In genomic region chr1:138928671-138929483, GRCm38 (mm10) we compare ENCODE assay signal across 10 mouse cellular contexts. TPM values are rescaled to one million over a fixed set of nuclear protein-coding genes. Genes with fewer than 3 reads are reported as not detected.
DNase-seq lines count a peak whose midpoint lies in the region; ATAC-seq and TF ChIP-seq lines count a peak whose summit lies in the region.
"Had no signal": no experiment of that assay in that cellular context is flagged by ENCODE, and none has a peak within 500 bp of the region (broad histone marks: within the 10 kb centered on the region; RNA-seq: fewer than 3 reads in every experiment).

No protein-coding gene starts in this region.

- no peak overlapping the region for H3K4me2 ChIP-seq in embryonic facial prominence, embryonic 14.5 days (ENCODE audit: low read depth, low read length)
- H3K4me2 ChIP-seq in heart, embryonic 15.5 days: peak overlapping the region; percentile 29; the same call in 1 of the 2 replicates
- H3K4me2 ChIP-seq: embryonic facial prominence, embryonic 13.5 days; neural tube, embryonic 12.5 days had no signal

- H3K9me3 ChIP-seq in embryonic facial prominence, embryonic 14.5 days (ENCODE audit: control insufficient read depth, low read length): no peaks in the 10 kb centered on the region
- H3K9me3 ChIP-seq in embryonic facial prominence, embryonic 10.5 days: no peaks in the 10 kb centered on the region
- no peaks in the 10 kb centered on the region for H3K9me3 ChIP-seq in heart, embryonic 15.5 days (replicated peaks)
- H3K9me3 ChIP-seq: embryonic facial prominence, embryonic 13.5 days; neural tube, embryonic 12.5 days had no signal

- DNase-seq in embryonic facial prominence, embryonic 14.5 days (ENCODE audit: low spot score): peak; percentile 89
- no peak for DNase-seq in embryonic facial prominence, embryonic 10.5 days (ENCODE audit: low spot score)
- DNase-seq in adrenal gland, postnatal 10 days: peak; percentile 62
- DNase-seq in layer of hippocampus, adult 2 months (ENCODE audit: low spot score in 2 of 2): peak; percentile 52 to 78
- DNase-seq in lung, postnatal 14 days: peak; percentile 43
- no peak for DNase-seq in cerebellum, adult 9-10 months
- DNase-seq in retina, embryonic 14.5 days (ENCODE audit: low spot score): no peak

- H3K4me1 ChIP-seq in embryonic facial prominence, embryonic 14.5 days (ENCODE audit: control insufficient read depth, insufficient read depth, low read length): no peaks in the 10 kb centered on the region
- H3K4me1 ChIP-seq in embryonic facial prominence, embryonic 10.5 days: no peaks in the 10 kb centered on the region
- peaks cover 28% of the 10 kb centered on the region for H3K4me1 ChIP-seq in heart, embryonic 15.5 days (replicated peaks)
- H3K4me1 ChIP-seq: embryonic facial prominence, embryonic 13.5 days; neural tube, embryonic 12.5 days had no signal

- no peak overlapping the region for H3K4me3 ChIP-seq in embryonic facial prominence, embryonic 14.5 days (ENCODE audit: low read depth, low read length)
- H3K4me3 ChIP-seq in embryonic facial prominence, embryonic 10.5 days: no peak overlapping the region
- no peak overlapping the region for H3K4me3 ChIP-seq in heart, embryonic 15.5 days
- no peak overlapping the region; the same call in 1 of the 2 replicates for H3K4me3 ChIP-seq in layer of hippocampus, adult 2 months
- H3K4me3 ChIP-seq: embryonic facial prominence, embryonic 13.5 days; neural tube, embryonic 12.5 days had no signal

- TF ChIP-seq CTCF in layer of hippocampus, adult 2 months (conservative IDR thresholded peaks at IDR 0.05): no peak

- no peaks in the 10 kb centered on the region for H3K36me3 ChIP-seq in embryonic facial prominence, embryonic 14.5 days (ENCODE audit: control insufficient read depth, insufficient read depth, low read length)
- H3K36me3 ChIP-seq in embryonic facial prominence, embryonic 10.5 days (replicated peaks): no peaks in the 10 kb centered on the region
- H3K36me3 ChIP-seq in heart, embryonic 15.5 days: no peaks in the 10 kb centered on the region
- H3K36me3 ChIP-seq: embryonic facial prominence, embryonic 13.5 days; neural tube, embryonic 12.5 days had no signal

- no peaks in the 10 kb centered on the region for H3K27me3 ChIP-seq in embryonic facial prominence, embryonic 14.5 days (replicated peaks; ENCODE audit: control insufficient read depth, insufficient read depth, low read length)
- H3K27me3 ChIP-seq in embryonic facial prominence, embryonic 10.5 days (replicated peaks; ENCODE audit: low read depth, poor library complexity, severe bottlenecking): no peaks in the 10 kb centered on the region
- H3K27me3 ChIP-seq in heart, embryonic 15.5 days: no peaks in the 10 kb centered on the region
- H3K27me3 ChIP-seq: embryonic facial prominence, embryonic 13.5 days; neural tube, embryonic 12.5 days had no signal

- H3K9ac ChIP-seq in embryonic facial prominence, embryonic 14.5 days (ENCODE audit: low read depth, low read length): no peak overlapping the region
- H3K9ac ChIP-seq in heart, embryonic 15.5 days: no peak overlapping the region
- H3K9ac ChIP-seq: embryonic facial prominence, embryonic 13.5 days; neural tube, embryonic 12.5 days had no signal

- ATAC-seq in embryonic facial prominence, embryonic 14.5 days (ENCODE audit: low read depth): 0 out of 2 replicates have a peak, but pooled peaks have one; percentile 30
- peak; percentile 85 for ATAC-seq in heart, embryonic 15.5 days (replicated peaks; ENCODE audit: insufficient number of reproducible peaks, insufficient read depth, low FRiP score, low read depth)

- 61% methylated on average over 11 of the region's 11 CpGs for WGBS in embryonic facial prominence, embryonic 14.5 days
- WGBS in embryonic facial prominence, embryonic 10.5 days: 83% methylated on average over 11 of the region's 11 CpGs
- WGBS in heart, embryonic 15.5 days: 40% methylated on average over 11 of the region's 11 CpGs

- H3K27ac ChIP-seq in embryonic facial prominence, embryonic 14.5 days (replicated peaks; ENCODE audit: low read depth, low read length): no peak overlapping the region
- H3K27ac ChIP-seq in embryonic facial prominence, embryonic 10.5 days (replicated peaks): no peak overlapping the region
- peak overlapping the region; percentile 85 for H3K27ac ChIP-seq in heart, embryonic 15.5 days
- H3K27ac ChIP-seq in layer of hippocampus, adult 2 months: 0 out of 2 replicates have a peak overlapping the region, but pooled peaks have one; percentile 11
- H3K27ac ChIP-seq: embryonic facial prominence, embryonic 13.5 days; neural tube, embryonic 12.5 days had no signal

RNA-seq across cellular contexts. Expression of gene Dennd1b, which starts 34.4 kb away (rescaled TPM):
- polyA plus RNA-seq in embryonic facial prominence, embryonic 14.5 days (2014; fragmentation: Nextera tagmentation; extraction: Ambion mirVana): 8.6 and 10.4 TPM in 2 replicates
- 6.3 and 6.7 TPM in 2 replicates for polyA plus RNA-seq in embryonic facial prominence, embryonic 10.5 days (2016; fragmentation: Nextera tagmentation; extraction: Ambion mirVana)
- 10 to 100 TPM; 13.7 to 21.9 TPM for total RNA-seq in adrenal gland, postnatal 10 days (2021)
- polyA plus RNA-seq in heart, embryonic 15.5 days (2015; fragmentation: Nextera tagmentation; extraction: Ambion mirVana): 13.0 and 14.8 TPM in 2 replicates
- total RNA-seq in layer of hippocampus, adult 2 months (2021): 10 to 100 TPM; 56.1 to 59.9 TPM

Comparison
In these comparisons a context has a peak if more than half of its experiments do, and no peak if none do; other contexts are left out.
1. DNase-seq: peak in embryonic facial prominence, embryonic 14.5 days (single experiment), adrenal gland, postnatal 10 days (single experiment), layer of hippocampus, adult 2 months (2 of 2) and lung, postnatal 14 days (single experiment); none in embryonic facial prominence, embryonic 10.5 days (single experiment), cerebellum, adult 9-10 months (single experiment) and retina, embryonic 14.5 days (single experiment).
2. H3K27ac ChIP-seq: peak in heart, embryonic 15.5 days (single experiment) and layer of hippocampus, adult 2 months (single experiment); none in embryonic facial prominence, embryonic 14.5 days (single experiment) and embryonic facial prominence, embryonic 10.5 days (single experiment).